Mouse (Mus musculus): ENCODE measurements around the gene 4931440F15Rik. TPM values are rescaled to one million over a fixed set of nuclear protein-coding genes. Genes with fewer than 3 reads are reported as not detected.

The 4931440F15Rik gene
- total and polyA plus RNA-seq, 3 experiments: 0.06 to 0.08 TPM; not detected in 1

DNA sequence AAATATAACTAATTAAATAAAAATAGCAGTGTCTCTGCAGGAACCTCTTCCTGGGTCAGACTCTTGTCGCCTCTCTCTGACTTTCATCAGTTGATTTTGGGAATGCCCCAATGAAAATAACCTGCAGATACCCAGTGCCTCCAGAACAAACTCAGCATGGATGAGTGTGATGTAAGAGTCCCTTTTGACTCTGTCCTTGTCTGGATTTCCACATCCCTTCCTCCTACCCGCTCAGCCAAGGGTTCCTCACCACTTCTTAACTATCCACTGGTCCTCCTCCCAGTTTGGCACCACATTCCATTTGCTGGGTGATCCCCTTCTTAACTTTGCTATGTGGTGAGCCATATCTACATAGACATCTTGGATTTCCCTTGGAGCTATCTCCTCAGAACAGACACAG lies 34.7 kb downstream of the 4931440F15Rik start:
- Histone ChIP-seq H3K27me3 (ENCODE audit: control insufficient read depth in 1 of 2, insufficient read depth in 2 of 2, low read length in 2 of 2) (no peaks in the 10 kb centered on the region), H3K79me2 (ENCODE audit: control insufficient read depth, insufficient read depth, low read length, poor library complexity) (no peaks in the 10 kb centered on the region), H3K9me3 (replicated peaks; ENCODE audit: insufficient read depth, low read length) (no peaks in the 10 kb centered on the region), H3K36me3 (ENCODE audit: control insufficient read depth in 1 of 2, insufficient read depth in 2 of 2, low read length in 2 of 2) (peaks cover 0 to 19% of the 10 kb centered on the region in 2 experiments; a peak in 2 of 4 replicates), H3K27ac (ENCODE audit: control insufficient read depth, low read depth, low read length) (no peak overlapping the region), H3K4me1 (ENCODE audit: control insufficient read depth in 1 of 2, insufficient read depth in 2 of 2, low read length in 2 of 2) (peaks cover 12 to 13% of the 10 kb centered on the region in 2 experiments; a peak in 3 of 4 replicates), H3K4me3 (ENCODE audit: control insufficient read depth in 1 of 2, insufficient read depth in 1 of 2, low read depth in 2 of 2, low read length in 2 of 2) (no peak overlapping the region), H3K9ac (ENCODE audit: control insufficient read depth, low read depth, low read length, poor library complexity, severe bottlenecking) (no peak overlapping the region)
- peak; percentile 28; the same call in 1 of the 2 replicates for TF ChIP-seq TAL1 (IDR thresholded peaks at IDR 0.05; ENCODE audit: low read length)
- TF ChIP-seq MYC (IDR thresholded peaks at IDR 0.05; ENCODE audit: low read depth, low read length): no peak
- DNase-seq (ENCODE audit: low read depth, low spot score): no peak

DNA sequence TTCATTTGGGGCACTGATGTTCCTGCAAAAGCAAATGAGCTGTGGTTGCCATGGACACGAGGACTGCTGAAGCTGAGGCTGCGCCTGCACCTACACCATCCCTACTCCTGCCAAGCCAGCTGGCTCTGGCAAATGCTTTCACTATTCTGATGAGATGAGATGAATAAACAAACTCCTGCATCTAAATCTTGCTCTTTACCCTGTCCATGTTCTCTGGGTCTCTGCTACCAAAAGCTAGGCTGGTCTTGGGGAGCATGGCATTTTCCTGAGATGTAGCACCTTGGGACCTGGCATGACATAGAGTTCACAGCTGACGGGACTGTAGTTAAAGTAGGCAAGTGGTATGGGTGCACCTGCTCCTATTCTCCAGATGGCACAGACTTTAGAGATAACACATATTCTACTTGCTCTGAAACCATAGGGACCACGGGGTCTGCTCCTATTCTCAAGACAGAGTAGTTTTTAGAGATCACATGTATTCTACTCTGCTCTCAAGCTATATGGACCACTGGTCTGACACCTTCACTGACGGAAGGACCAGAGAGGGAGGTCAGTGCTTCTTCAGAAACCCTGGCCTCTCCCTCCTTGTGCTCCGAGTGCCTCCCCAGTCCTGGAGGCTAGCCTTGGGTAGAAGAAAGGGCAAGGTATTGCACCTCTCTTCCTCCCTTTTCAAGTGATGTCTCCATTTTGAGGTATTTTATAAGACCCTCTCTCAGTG lies 36.4 kb downstream of the 4931440F15Rik start:
- TF ChIP-seq JUND (IDR thresholded peaks at IDR 0.05; ENCODE audit: low read depth, low read length) (no peak), TBP (IDR thresholded peaks at IDR 0.05; ENCODE audit: low read depth, low read length) (no peak), MAZ (IDR thresholded peaks at IDR 0.05; ENCODE audit: low read depth, low read length) (no peak), MAFK (IDR thresholded peaks at IDR 0.05; ENCODE audit: borderline replicate concordance, low read depth, low read length) (no peak), MXI1 (IDR thresholded peaks at IDR 0.05; ENCODE audit: low read depth, low read length) (no peak), EP300 (IDR thresholded peaks at IDR 0.05; ENCODE audit: low read depth in 1 of 2, low read length in 2 of 2) (no peak), TCF12 (IDR thresholded peaks at IDR 0.05; ENCODE audit: low read depth, low read length) (no peak)
- H3K79me2 ChIP-seq (ENCODE audit: control insufficient read depth, insufficient read depth, low read length, poor library complexity): no peaks in the 10 kb centered on the region
- no peak for DNase-seq (ENCODE audit: low read depth, low spot score)
- H3K27me3 ChIP-seq (ENCODE audit: control insufficient read depth in 1 of 2, insufficient read depth in 2 of 2, low read length in 2 of 2): no peaks in the 10 kb centered on the region
- no peaks in the 10 kb centered on the region for H3K9me3 ChIP-seq (replicated peaks; ENCODE audit: insufficient read depth, low read length)
- peaks cover 12 to 13% of the 10 kb centered on the region in 2 experiments; a peak in 3 of 4 replicates for H3K4me1 ChIP-seq (ENCODE audit: control insufficient read depth in 1 of 2, insufficient read depth in 2 of 2, low read length in 2 of 2)
- no peak overlapping the region for H3K9ac ChIP-seq (ENCODE audit: control insufficient read depth, low read depth, low read length, poor library complexity, severe bottlenecking)
- no peak overlapping the region for H3K27ac ChIP-seq (ENCODE audit: control insufficient read depth, low read depth, low read length)
- H3K4me3 ChIP-seq (ENCODE audit: control insufficient read depth in 1 of 2, insufficient read depth in 1 of 2, low read depth in 2 of 2, low read length in 2 of 2): no peak overlapping the region
- H3K36me3 ChIP-seq (ENCODE audit: control insufficient read depth in 1 of 2, insufficient read depth in 2 of 2, low read length in 2 of 2): peaks cover 0 to 19% of the 10 kb centered on the region in 2 experiments; a peak in 2 of 4 replicates

DNA sequence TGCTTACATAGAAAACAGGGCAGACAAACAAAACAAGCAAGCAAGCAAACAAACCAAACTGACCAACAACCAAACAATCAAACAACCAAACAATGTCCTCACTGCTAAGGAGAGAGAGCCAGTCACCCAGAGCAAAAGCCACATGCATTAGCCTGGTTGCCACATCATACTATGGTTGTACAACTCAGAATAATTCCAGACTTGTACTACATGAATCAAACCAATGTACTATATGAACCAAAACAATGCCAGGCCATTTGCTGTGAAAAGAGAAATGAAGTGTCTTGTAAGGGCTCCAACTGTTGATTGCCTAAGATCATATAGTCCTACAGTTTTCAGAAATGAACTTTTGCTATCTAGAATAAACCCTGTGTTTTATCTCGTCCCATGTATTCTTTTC lies 37.0 kb downstream of the 4931440F15Rik start:
- Histone ChIP-seq H3K36me3 (ENCODE audit: control insufficient read depth in 1 of 2, insufficient read depth in 2 of 2, low read length in 2 of 2) (peaks cover 0 to 19% of the 10 kb centered on the region in 2 experiments; a peak in 2 of 4 replicates), H3K4me3 (ENCODE audit: control insufficient read depth in 1 of 2, insufficient read depth in 1 of 2, low read depth in 2 of 2, low read length in 2 of 2) (no peak overlapping the region), H3K9ac (ENCODE audit: control insufficient read depth, low read depth, low read length, poor library complexity, severe bottlenecking) (no peak overlapping the region), H3K79me2 (ENCODE audit: control insufficient read depth, insufficient read depth, low read length, poor library complexity) (no peaks in the 10 kb centered on the region), H3K9me3 (replicated peaks; ENCODE audit: insufficient read depth, low read length) (no peaks in the 10 kb centered on the region), H3K27me3 (ENCODE audit: control insufficient read depth in 1 of 2, insufficient read depth in 2 of 2, low read length in 2 of 2) (no peaks in the 10 kb centered on the region), H3K4me1 (ENCODE audit: control insufficient read depth in 1 of 2, insufficient read depth in 2 of 2, low read length in 2 of 2) (peaks cover 12 to 14% of the 10 kb centered on the region in 2 experiments), H3K27ac (ENCODE audit: control insufficient read depth, low read depth, low read length) (no peak overlapping the region)
- no peak for TF ChIP-seq GATA1 (IDR thresholded peaks at IDR 0.05; ENCODE audit: low read depth, low read length)
- no peak for TF ChIP-seq CTCF (IDR thresholded peaks at IDR 0.05 in 2 of 3, conservative IDR thresholded peaks at IDR 0.05 in 1 of 3; ENCODE audit: control insufficient read depth in 1 of 3, insufficient read depth in 1 of 3, low read depth in 2 of 3, low read length in 3 of 3, poor library complexity in 1 of 3, severe bottlenecking in 1 of 3)
- TF ChIP-seq KAT2A (conservative IDR thresholded peaks at IDR 0.05; ENCODE audit: low read depth, low read length): no peak
- TF ChIP-seq SIN3A (IDR thresholded peaks at IDR 0.05; ENCODE audit: low read length): no peak
- no peak for TF ChIP-seq SMC3 (IDR thresholded peaks at IDR 0.05; ENCODE audit: low read depth, low read length)
- no peak for TF ChIP-seq POLR2AphosphoS2 (IDR thresholded peaks at IDR 0.05; ENCODE audit: low read length)
- TF ChIP-seq UBTF (IDR thresholded peaks at IDR 0.05; ENCODE audit: borderline replicate concordance, insufficient read depth, low read depth, low read length): no peak
- no peak for TF ChIP-seq GABPA (IDR thresholded peaks at IDR 0.05; ENCODE audit: low read depth, low read length)
- TF ChIP-seq USF2 (IDR thresholded peaks at IDR 0.05; ENCODE audit: borderline replicate concordance in 1 of 2, insufficient read depth in 1 of 2, low read depth in 1 of 2, low read length in 2 of 2): no peak
- no peak for TF ChIP-seq NELFE (IDR thresholded peaks at IDR 0.05; ENCODE audit: low read depth, low read length)
- TF ChIP-seq JUND (IDR thresholded peaks at IDR 0.05; ENCODE audit: low read depth, low read length): no peak
- no peak for TF ChIP-seq ZC3H11A (IDR thresholded peaks at IDR 0.05; ENCODE audit: low read depth, low read length)
- TF ChIP-seq ZNF384 (IDR thresholded peaks at IDR 0.05; ENCODE audit: low read depth, low read length): no peak
- no peak for TF ChIP-seq MYB (IDR thresholded peaks at IDR 0.05; ENCODE audit: low read depth, low read length)
- TF ChIP-seq TCF12 (IDR thresholded peaks at IDR 0.05; ENCODE audit: low read depth, low read length): no peak
- no peak for TF ChIP-seq RCOR1 (IDR thresholded peaks at IDR 0.05; ENCODE audit: low read depth, low read length)
- no peak for DNase-seq (ENCODE audit: low read depth, low spot score)
